Mouse (Mus musculus): ENCODE results near the gene Aebp2.

Aebp2 gene

DNA sequence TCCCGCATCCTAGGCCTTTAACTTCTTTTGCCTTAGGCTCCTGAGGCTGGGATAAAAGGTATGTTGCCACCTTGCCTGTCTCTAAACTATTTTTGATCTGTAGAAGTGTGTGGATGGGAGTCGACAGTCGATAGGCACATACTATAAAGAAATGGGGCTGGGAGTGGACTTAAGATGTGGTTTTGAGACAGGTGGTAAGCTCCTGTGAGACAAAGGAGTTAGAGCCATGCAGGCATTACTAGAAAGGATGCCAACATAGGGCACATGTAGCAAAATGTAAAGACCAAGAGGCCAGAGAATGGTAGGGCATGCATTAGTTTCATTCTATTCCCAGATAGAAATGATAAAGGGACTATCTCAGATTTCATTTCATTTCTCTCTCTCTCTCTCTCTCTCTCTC is 34.5 kb downstream of the Aebp2 start:
- no peak for DNase-seq

DNA sequence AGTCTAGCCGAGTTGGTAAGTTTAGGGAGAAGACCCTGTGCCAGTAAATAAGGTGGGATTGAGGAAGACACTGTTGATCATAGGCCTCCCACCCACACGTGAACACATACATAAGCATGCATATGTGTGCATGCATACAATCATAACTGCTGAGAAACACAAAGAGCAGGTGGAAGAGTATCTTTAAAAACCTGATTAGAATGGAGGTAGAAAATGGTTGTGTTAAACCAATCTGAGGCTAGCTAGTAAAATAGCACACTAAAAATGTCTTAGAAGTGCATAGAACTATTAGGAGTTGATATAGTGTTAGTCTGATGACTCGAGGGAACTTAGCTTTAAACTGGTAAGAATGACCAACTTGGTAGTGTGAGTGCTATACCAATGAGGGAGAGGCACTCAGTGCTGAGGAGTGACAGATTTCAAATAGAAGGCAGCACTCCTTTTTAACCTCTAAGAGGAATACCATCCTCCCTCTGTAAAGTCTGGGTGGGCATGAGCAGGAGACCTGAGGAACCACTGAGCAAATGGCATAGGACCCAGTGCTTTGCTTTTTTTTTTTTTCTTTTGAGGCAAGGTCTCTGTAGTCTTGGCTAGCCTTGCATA is 35.6 kb downstream of the Aebp2 start:
- no peak for DNase-seq

DNA sequence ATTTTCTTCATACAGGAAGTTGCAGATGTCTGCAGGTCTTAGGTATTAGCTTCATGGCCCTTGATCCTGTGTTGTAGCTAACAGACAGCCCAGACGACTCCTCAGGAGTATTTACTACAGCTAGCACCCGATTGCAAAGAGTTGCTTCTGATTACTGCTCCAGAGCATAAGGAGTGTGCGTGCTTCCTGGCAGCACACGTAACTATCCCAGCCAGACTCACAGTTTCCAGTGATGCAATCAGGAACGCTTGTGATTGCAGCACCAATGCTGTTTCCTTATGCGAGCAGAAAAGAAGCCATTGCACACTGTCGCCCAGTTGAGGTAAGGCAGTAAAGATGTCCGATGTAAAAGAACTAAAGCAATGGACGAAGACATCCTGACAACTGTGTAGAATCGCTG is 38.6 kb downstream of the Aebp2 start:
- no peak for DNase-seq

DNA sequence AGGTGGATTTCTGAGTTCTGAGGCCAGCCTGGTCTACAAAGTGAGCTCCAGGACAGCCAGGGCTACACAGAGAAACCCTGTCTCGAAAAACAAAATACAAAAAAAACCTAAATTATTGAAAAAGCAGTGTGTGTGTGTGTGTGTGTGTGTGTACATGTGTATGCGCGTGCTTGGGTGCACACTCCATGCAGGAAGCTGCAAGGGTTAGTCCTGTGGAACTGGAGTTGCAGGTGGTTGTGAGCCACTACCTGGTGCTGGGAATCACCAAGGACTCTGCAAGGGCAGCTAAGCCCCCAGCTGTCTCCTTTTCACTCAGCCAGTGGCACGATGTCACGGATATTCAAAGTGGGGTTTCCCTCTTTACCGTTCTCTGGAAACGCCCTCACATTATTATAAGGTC is 39.3 kb downstream of the Aebp2 start:
- DNase-seq, result no peak

DNA sequence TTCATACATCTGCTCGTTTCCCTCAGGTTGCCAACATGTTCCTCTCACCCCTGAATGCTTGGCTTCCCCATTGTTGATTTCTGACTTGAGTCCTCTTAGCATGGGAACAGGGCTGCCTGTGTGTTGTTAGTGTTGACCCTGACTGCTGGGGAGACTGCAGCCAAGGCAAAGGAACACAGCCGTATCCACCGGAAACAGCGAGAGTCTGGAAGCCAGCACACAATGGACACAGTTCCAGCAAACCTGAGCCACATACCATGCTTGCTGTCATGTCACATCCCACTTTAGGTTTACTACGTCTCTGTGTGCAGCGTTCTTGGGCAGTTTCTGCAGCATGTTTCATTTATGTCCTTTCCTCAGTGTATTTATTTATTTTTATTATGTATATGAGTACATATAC is 39.8 kb downstream of the Aebp2 start:
- DNase-seq, result no peak

DNA sequence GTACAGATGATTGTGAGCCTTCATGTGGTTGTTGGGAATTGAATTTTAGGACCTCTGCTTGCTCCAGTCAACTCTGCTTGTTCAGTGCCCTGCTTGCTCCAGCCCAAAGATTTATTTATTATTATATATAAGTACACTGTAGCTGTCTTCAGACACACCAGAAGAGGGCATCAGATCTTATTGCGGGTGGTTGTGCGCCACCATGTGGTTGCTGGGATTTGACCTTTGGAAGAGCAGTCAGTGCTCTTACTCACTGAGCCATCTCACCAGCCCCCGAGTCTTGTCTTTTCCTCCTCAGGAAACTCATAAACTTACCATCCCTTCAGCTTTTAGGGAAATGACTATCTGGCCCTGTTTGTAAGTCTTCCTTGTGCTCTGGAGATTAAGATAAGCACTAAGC is 40.2 kb downstream of the Aebp2 start:
- DNase-seq, result peak in 1 of 2 experiments; percentile 44

DNA sequence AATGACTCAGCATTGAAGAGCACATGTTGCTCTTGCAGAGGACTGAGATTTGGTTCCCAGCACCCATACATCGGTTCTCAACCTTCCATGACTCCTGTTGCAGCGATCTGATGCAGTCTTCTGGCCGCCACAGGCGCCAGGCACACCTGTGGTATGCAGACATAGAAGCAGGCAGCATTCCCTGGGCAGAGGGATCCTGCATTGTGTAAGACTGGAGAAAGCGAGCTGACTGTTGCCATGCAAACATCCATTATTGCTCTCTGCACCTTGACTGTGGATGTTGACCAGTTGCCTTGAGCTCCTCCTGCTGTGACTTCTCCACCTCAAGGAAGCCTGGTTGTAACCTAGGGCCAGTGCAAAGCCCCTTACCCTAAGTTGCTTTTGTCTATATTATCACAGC is 42.1 kb downstream of the Aebp2 start:
- no peak for DNase-seq

DNA sequence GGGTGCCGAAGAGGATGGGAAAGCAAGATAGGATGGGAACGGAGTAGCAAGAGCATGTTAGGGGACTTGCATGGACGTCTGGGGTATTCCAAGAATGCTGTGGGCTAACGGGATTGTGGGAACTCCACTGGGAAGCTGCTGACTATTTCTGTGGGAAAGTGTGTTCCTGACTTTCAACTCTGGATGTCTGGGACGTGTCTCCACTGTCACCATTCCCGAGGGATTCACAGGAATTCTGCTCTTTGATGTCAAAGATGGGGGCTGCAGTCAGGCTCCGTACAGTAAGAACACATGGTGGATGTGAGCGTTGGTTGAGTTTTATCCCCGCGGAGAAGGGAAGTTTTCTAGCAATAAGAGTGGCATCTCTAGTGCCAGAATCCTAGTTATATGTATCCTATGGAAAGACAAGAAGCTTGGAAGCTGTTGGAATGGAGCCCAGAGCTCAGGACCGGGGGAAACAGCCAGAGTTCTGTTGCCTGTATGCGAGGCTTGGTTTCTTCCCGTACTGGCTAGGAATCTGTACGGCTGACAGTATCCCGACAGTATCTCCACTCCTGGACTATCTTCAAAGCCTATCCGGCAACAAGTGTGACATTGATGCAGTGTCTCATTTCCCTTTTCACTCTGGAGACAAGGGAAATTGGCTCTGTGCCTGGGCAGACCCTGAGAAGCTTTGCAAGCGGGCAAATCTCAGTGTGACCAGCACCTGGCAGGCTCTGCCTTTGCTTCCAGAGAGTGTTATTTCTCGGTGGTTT is 44.2 kb downstream of the Aebp2 start:
- DNase-seq, result peak; percentile 69 to 74

DNA sequence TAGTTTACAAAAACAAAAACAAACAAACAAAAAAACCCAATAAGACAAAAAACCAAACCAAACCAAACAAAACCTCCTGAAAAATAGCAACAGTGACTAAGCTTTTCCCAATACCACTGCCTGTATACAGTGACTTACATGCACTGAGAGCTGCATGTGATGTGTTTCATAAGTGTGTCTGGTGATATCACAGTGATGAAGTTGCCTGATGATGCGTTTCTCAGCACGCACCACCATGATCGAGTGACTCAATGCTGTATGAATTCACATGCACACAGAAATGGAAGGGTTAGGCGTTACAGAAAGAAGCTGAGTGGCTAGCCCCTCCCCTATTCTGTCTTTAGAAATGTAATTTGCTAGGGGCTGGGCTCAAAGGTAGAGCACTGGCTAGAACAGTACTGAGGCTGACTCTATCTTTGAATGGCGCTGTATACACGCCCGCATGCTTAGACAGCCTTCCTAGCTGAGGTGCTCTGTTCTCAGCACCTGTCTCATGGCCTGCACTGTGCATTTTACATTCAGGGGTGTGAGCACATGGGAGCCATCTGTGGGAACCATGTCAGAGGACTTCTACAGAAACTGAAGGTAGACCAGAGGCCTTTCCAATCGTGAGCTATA is 44.9 kb downstream of the Aebp2 start:
- DNase-seq, result no peak

DNA sequence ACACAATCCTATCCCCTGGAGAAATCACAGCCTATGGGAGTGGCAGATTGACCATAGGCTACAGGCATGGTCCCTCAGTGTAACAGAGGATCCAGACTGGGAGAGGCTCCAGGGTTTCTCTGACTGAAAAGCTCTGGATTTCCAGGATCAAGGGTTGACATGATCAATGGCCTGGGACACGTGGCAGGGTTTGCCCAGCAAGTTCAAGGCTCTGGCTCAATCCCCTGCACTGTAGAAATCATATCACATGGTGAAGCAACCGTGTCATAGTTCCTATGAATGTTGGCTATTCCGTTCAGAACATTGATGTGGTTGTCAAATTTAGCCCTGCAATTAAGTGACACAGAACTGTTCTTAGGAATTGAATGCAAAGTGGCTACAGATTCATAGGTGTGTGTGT is 52.0 kb downstream of the Aebp2 start:
- DNase-seq, result no peak

DNA sequence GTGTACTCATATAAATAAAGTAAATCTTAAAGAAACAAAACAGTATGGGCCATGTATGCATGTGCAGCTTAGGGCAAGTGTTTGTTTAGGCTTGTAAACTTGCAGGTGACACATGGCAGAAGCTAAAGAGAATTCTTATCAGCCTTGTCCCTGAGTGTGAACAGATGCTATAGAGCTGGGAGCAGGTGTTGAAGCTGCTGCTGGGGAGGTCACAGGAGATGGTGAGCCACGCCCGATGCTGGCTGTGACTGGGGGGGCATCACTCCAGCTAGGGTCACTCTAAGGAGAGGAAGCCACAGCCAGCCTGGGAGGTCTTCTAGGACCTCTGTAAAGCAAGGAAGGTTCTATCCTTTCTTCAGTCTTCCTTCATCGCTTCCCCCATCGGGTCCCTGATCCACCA is 53.6 kb downstream of the Aebp2 start:
- no peak for DNase-seq

DNA sequence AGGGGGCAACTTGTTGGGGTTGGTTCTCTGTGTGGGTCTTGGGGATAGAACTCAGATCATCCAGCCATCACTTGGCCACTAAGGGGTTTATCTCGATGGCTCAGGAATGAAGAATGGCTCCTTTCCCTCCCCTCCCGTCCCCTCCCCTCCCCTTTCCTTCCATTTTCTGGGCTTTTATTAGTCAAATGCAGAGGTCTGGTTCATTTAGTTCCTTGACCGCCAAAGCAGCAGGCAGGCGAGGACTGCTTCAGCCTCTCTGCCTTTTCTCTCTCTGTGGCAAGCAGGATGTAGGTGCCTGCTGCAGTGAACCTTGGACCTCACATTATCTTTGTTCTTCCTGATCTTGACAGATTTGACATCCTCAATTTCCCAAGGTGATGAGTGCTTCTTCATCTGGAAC is 54.6 kb downstream of the Aebp2 start:
- no peak for DNase-seq

DNA sequence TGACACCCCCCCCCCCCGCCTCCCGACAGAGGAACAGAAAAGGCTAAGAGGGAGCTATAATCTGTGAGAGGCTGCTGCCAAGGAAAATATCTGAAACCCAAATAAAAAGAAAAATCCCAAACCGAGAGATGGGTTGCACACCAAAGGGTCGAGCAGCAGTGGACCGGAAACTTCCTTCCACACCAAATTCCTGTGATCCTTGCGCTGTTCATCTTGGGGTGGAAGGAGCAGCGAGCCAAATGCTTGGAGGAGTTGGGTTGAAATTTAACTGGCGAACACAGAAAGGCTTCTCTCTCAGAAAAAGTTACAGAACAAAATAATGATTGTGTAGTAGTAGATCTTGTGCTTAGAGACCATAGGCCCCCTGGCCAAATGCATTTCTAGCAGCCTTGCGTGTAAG is 55.5 kb downstream of the Aebp2 start:
- DNase-seq, result peak; percentile 62 to 63

DNA sequence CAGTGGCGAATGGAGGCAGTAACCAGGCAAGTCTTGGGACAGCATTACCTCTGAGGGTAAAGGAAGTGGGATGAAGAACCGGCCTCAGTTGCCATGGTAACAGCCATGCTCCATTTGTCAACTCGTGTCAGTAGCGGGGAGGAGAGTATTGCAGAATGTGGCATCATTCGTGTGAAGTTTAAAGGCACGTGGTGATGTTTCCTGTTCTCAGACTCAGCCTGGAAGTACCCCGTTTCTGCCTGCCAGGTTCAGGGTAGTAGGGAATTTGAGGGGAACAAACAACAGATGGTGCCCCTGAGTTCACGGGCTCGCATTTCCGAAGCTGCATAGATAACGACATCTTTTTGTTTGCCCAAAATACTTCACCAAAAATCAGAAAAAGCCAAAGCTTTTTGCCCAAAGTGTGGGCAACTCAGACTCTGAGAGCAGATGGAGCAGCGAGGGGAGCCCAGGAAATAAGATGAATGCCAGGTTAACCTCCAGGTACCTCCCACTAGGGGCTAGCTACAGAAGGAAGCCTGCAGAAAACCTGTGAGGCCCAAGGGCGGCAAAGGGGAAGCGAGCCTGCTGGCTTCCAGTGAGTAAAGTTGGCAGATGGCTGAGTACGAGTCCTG is 56.3 kb downstream of the Aebp2 start:
- DNase-seq, result peak; percentile 56 to 61

DNA sequence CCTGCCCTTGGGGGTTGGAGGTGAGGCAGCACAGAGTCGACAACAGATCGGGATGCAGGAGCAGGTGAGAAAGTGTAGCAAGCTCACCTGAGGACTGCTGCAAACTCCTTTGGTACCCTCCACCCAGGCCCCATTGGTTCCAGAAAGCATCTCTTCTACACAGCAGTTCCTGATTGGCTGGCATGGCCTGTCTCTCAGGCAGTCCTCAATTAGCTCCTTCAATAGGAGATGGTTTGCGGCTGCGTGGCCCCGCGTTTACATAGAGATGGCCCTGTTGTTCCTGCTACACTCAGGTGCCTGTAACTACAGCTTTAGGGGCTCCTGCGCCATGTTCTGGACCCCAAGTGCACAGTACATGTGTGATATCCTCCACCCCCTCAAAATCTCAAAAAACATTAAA is 58.2 kb downstream of the Aebp2 start:
- DNase-seq, result no peak

DNA sequence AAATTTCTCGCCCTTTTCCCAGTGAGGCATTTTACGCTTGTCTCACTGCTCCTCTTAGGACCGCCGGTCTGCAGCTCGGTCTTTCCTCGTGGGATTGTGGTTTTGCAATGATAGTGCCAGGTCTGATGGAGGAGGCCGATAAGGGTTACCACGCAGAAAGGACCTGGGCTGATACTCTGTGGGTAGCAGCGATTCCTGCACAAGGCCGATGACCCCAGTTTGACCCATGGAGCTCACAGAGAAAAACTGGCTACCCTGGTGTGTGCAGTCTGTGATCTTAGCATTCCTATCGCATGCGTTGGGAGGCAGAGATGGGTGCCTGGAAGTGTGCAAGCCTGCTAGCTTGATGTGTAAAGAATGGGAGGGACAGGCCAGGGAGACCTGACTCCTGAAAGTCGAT is 60.4 kb downstream of the Aebp2 start:
- no peak for DNase-seq

DNA sequence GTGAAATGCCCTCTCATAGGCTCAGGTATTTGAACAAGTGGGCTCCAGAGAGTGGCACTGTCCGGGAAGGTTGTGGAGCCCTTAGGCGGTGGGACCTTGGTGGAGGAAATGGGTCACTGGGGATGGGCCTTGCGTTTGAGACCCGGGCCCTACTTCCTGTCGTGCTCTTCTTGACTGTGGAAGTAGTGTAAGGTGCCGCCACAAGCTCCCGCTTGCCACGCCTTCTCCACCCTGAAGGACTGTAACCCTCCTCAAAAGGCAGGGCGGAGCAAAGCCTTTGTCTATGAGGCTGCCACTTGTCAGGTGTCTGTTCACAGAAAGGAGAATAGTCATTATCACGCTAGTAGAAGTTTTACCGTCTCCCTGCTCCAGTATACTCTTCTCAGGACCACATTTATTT is 61.9 kb downstream of the Aebp2 start:
- DNase-seq, result no peak

DNA sequence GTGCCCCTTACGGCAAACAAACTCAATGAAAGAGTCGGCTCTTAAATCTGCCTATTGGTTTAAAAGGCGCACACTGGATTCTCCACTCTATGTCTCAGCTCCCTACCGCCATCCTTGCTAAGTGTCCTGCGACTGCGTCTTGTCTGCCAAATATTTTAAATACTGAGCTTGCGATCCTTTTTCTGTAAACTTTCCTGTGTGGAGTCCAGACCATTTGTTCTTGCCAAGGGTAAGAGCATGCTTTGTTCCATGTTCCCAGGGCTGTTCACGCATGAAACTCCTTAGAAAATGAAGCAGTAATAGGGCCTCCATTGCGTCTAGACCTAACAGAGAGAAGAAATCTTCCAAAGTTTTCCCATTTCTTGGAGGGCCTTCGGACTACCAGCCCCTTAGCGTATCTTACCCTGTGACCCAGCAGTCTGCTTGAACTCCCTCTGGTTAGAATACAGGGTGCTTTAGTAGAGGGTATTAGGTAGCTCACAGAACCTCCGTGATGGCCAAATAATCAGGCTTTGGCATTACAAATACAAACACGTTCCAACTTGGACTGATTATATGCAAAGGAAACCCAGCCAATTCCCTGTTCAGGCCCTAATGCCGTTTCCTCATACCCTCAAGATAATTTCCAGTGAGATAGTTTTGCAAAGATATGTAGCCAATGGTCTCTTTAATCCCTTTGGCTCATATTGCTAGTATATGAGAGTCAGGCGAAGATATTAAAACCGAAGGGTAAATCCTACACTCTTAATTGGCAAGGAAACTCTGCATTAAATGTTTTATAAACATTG is 67.3 kb downstream of the Aebp2 start:
- no peak for DNase-seq

DNA sequence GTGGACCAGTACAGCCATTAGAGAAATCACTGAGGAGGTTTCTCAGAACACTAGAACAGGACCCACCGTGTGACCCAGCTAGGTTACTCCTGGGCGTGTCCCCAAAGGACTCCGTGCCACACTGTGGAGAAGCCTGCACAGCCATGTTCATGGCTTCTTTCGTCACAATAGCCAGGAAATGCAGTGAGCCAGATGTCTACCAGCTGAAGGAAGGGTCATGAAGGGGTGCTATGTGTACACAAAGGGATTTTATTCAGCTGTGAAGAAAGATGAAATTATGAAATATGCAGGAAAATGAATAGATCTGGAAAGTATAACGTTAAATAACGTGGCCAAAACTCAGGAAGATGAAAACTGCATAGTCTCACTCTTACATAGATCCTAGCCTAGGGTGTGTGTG is 69.7 kb downstream of the Aebp2 start:
- no peak for DNase-seq

DNA sequence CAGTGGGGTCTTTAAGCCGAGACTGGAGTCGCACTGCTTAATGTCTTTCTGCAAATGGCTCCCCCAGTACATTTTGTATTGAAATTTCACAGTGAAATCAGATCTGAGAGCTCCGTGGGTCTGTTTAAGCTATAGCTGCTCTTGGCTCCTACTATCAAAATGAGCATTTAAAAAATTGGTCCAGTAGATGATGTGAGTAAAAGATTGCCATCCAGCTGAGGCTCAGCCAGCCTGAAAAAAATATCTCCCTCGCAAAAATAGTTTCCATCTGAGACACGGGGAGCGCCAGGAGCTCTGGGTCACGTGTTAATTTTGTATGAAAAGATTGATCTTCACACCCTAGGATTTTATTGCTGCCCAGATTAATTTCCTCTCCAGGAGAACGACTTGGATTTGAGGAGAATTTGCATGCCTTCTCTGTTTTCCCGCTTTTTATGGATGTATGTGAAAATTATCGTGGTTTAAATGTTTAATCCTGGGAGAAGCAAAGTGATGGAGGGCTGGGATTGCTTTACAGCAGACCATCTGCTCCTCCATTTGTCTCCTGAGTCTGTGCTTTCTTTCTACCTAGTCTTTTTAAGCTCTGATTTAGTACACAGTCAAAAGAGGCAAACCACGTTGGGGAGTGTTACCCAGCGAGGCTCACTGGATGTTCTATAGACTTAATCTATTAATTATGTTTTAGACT is 73.9 kb downstream of the Aebp2 start:
- no peak for DNase-seq

DNA sequence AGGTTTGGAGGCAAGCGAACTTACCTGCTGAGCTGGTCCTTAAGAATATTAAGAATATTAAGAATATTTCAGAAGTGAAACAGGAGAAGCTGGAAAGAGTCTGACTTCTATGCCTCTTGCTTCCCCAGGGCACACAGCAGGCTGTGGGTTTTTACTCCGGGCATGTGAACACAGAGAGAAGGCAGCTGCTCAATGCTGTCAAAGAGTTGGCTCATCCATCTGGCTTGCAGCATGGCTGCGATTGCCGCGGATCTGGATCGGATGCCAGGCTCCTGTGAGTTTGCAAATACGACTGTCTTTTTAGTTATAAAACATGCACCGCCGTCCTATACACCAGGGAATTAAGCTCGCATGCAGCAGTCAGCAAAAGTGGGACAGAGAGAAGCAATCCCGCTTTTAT is 75.5 kb downstream of the Aebp2 start:
- no peak for DNase-seq

DNA sequence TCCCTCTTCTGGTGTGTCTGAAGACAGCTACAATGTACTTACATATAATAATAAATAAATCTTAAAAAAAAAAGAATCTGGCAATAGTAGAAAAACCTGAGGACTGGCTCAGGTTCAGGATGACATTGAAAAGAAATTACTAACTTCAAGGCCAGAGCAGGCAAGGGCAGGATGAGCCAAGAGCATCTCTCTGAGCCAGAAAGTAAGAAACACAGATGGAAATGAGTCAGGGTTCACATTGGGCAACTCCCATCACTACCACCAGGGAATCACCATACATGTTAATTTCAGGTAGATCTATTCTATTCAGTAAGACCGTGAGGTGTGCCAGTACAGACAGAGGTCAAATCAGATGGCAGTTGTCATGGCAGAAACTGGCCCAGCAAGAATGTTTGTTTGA is 76.1 kb downstream of the Aebp2 start:
- no peak for DNase-seq

DNA sequence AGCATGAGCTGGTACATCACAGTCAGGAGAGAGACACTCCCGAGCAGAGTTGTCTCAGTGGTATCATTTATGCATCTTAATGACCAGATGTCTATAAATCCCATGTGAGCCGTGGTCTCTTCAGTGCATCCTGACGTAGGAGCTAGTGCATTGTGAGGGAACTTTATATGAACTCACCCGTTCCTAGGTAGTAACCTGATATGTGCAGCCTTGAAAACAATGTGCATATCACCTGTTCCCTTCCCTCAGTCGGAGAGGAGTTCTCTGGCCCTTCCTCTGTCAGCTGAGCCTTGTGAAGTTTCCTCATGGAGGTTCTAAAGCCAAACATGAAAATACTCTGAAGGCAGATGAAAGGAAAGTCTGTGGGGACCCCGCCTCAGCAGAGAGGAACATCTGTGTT is 78.8 kb downstream of the Aebp2 start:
- no peak for DNase-seq
